Mouse (Mus musculus) CD4-positive, CD25-positive, alpha-beta regulatory T cell (primary cell): Measurements from ENCODE around the gene Cela3b. TPM values are rescaled to one million over a fixed set of nuclear protein-coding genes. Genes with fewer than 3 reads are reported as not detected.

ENCODE experiments used
- polyA plus RNA-seq: library from polyadenylated mRNA; unstranded; fragments of 100-300 nt; shearing (Covaris generic); gene quantifications from one replicate; pipeline ENCODE4 v1.2.1, GENCODE M21; 2017

Cela3b gene
- polyA plus RNA-seq = not detected

DNA sequence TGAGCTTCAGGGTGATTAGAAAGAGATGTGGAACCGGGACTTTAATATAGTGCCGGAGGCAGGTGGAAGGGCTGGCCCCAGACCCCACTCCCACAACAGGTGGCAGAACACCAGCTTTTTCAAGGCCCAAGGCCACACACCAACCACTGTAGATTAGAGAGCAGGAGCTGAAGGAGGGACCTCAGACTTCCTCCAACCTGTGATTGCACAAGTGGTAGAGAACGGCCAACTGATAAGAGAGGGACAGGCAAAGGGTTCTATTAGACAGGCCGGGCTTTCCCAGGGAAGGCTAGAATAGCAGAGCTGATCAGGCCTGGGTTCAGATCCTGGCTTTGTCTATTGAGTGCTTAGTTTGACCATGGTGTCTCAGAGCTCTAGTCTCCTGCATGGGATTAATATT, at the start of gene Cela3b:
Gene Cela3b (minus strand): TSS at position 39 of the 400 bp plus-strand sequence.

DNA sequence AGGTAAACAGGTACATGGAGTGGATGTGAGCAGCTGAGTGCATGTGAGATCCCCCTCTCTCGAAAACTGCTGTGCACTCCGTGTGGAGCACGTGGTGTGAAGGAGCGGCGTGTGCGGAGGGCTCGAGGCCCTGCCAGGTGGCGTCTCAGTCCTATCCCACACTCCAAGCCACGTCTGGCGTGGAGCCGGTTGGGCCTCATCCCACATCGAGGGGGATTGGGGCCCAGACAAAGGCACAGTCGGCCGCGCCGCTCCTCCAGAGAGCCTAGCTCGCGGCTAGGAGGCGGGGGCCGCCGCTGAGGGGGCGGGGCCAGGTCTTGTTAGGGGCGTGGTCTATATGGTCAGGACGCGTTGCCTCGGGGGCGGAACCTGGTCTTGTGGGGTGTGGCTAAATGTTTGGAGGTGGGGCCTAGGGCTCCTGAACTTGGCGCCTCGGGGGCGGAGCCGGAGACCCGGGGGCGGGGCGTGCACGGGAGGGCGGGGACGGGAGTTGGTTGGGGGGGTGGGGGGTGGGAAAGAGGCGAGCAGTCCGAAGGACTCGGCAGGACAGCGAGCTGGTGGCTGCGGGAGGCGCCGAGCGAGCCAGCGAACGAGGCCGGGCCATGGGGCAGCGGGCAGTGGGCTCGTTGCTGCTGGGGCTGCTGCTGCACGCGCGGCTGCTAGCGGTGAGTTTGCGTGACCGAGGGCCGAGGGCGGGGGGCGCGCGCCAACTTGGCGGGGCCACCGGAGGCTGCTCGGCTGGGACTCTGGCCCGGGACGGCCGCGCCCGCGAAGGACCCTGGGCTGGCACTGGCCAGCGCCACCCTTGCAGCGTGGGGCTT, 38.1 kb upstream of the Cela3b start, which contains the start of gene Hspg2:
Gene Hspg2 (plus strand): TSS at position 510 of the 821 bp plus-strand sequence.

DNA sequence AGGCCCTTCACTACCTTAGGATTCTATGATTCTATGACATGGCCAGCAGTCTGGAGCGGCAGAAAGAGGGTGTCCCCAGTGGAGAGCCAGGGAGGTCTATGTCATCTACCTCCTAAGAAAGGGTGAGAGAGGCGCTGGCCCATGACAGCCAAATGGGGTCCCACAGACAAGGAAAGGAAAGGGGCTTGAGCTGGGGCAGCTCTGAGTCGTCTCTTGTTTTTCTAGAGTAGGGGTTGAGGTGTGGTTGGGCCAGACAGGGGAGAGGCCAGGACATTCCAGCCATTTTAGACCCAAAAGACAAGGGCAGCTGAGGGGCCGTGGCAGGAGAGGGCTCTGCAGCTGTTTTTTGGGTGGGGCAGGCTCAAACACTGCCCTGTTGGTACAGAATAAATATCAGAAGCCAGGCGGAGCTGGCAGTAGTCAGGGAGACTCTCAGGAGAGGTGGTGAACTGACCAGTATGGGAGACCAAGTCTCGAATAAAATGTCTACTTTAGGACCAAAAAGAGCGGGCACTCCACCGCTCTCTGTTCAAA, 23.0 kb upstream of the Cela3b start, which contains the start of gene 1700013G24Rik:
Gene 1700013G24Rik (plus strand): TSS at position 51 of the 534 bp plus-strand sequence.

DNA sequence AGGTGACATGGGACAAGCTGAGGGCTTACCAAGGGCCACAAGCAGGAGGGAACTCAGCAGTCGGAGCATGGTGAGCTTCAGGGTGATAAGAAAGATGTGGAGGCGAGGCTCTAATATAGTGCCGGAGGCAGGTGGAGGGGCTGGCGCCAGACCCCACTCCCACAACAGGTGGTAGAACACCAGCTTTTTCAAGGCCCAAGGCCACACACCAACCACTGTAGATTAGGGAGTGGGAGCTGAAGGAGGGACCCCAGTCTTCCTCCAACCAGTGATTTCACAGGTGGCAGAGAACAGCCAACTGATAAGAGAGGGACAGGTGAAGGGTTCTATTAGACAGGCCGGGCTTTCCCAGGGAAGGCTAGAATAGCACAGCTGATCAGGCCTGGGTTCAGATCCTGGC, 20.6 kb downstream of the Cela3b start, which contains the start of gene Cela3a:
Gene Cela3a (minus strand): TSS at position 101 of the 400 bp plus-strand sequence.

Other genes with a start within 250 kb of the Cela3b start
- 0.39 TPM for gene Wnt4, start 153.1 kb downstream of the Cela3b start, polyA plus RNA-seq
- gene Cdc42, start 72.8 kb downstream of the Cela3b start, polyA plus RNA-seq = 771 TPM
- gene Cela3a, start 20.7 kb downstream of the Cela3b start, polyA plus RNA-seq = not detected
- gene 1700013G24Rik, start 22.7 kb upstream of the Cela3b start, polyA plus RNA-seq = not detected
- gene Hspg2, start 38.2 kb upstream of the Cela3b start, polyA plus RNA-seq = 0.02 TPM
- not detected for gene Ldlrad2, start 144.0 kb upstream of the Cela3b start, polyA plus RNA-seq
- gene Usp48, start 163.2 kb upstream of the Cela3b start, polyA plus RNA-seq = 106 TPM
- 1.3 TPM for gene Rap1gap, start 234.2 kb upstream of the Cela3b start, polyA plus RNA-seq